Mouse (Mus musculus) CH12.LX (cell line): ENCODE measurements around the gene Fbln5. TPM values are rescaled to one million over a fixed set of nuclear protein-coding genes. Genes with fewer than 3 reads are reported as not detected.

Experiments used
- DNase-seq: peaks from one replicate; pipeline ENCODE4 v3.0.0-alpha.2; 2013; ENCODE audit errors: extremely low read depth
- H3K27ac ChIP-seq: 2 replicates; pipeline ENCODE4 v1.5.1; 2012; ENCODE audit warnings: low read depth, mild to moderate bottlenecking, control low read depth, moderate library complexity; ENCODE audit not compliant: insufficient read depth
- H3K27me3 ChIP-seq: replicated peaks from 2 replicates; pipeline ENCODE3; 2012; ENCODE audit warnings: inconsistent platforms
- H3K36me3 ChIP-seq, 2 experiments: replicated peaks in 1 of 2; 2 replicates each; pipeline versions ENCODE3 to v1.6.1; 2012; ENCODE audit warnings: inconsistent platforms in 1 of 2, low read length in 1 of 2, mild to moderate bottlenecking in 1 of 2, mixed read lengths in 1 of 2, moderate library complexity in 1 of 2; ENCODE audit not compliant: control insufficient read depth in 1 of 2, insufficient read depth in 1 of 2
- H3K4me1 ChIP-seq, 2 experiments: 2 replicates each; pipeline ENCODE4 v1.6.1; 2012; ENCODE audit warnings: inconsistent platforms in 1 of 2, moderate library complexity in 1 of 2; ENCODE audit not compliant: insufficient read depth in 2 of 2, control insufficient read depth in 1 of 2
- H3K4me2 ChIP-seq: 2 replicates; pipeline ENCODE4 v1.6.1; 2012; ENCODE audit warnings: low read depth, mild to moderate bottlenecking, control low read depth; ENCODE audit not compliant: poor library complexity, insufficient read depth, severe bottlenecking
- H3K4me3 ChIP-seq, 3 experiments: fragments of 150-350 bp in 1 of 3; sonication (generic) in 1 of 3; replicated peaks in 1 of 3; 2 replicates each; pipeline versions ENCODE3 to v1.5.1; 2011 to 2012; ENCODE audit warnings: low read depth in 2 of 3, low read length in 2 of 3, mild to moderate bottlenecking in 2 of 3, moderate library complexity in 2 of 3, control low read depth in 1 of 3, improper control_type of control experiment in 1 of 3, inconsistent platforms in 1 of 3, mixed read lengths in 1 of 3; ENCODE audit not compliant: poor library complexity in 1 of 3
- H3K79me2 ChIP-seq: replicated peaks from 2 replicates; pipeline ENCODE4 v1.6.1; 2012; ENCODE audit warnings: mild to moderate bottlenecking, moderate library complexity; ENCODE audit not compliant: control insufficient read depth, poor library complexity, insufficient read depth, severe bottlenecking; ENCODE audit errors: extremely low read depth
- H3K9ac ChIP-seq: 2 replicates; pipeline ENCODE4 v1.6.1; 2012; ENCODE audit warnings: low read depth, mild to moderate bottlenecking, control low read depth, moderate library complexity; ENCODE audit not compliant: insufficient read depth
- H3K9me3 ChIP-seq: replicated peaks from 2 replicates; pipeline ENCODE3; 2012; ENCODE audit warnings: low read length, inconsistent platforms, mixed read lengths
- BHLHE40 ChIP-seq: IDR thresholded peaks from 2 replicates; pipeline ENCODE4 v1.6.1; 2011; ENCODE audit warnings: mild to moderate bottlenecking, low read depth, low read length, improper control_type of control experiment
- CHD1 ChIP-seq: IDR thresholded peaks from 2 replicates; pipeline ENCODE4 v1.6.1; 2012; ENCODE audit warnings: low read depth, low read length, improper control_type of control experiment, inconsistent platforms
- CHD2 ChIP-seq: IDR thresholded peaks from 2 replicates; pipeline ENCODE4 v1.6.1; 2011; ENCODE audit warnings: low read length, improper control_type of control experiment
- CTCF ChIP-seq, 2 experiments: IDR thresholded peaks in 1 of 2; conservative IDR thresholded peaks in 1 of 2; 2 replicates each; pipeline ENCODE4 v1.5.1; 2011 to 2012; ENCODE audit warnings: low read depth in 2 of 2, low read length in 2 of 2, improper control_type of control experiment in 1 of 2, inconsistent platforms in 1 of 2, mild to moderate bottlenecking in 1 of 2, moderate library complexity in 1 of 2
- E2F4 ChIP-seq: IDR thresholded peaks from 2 replicates; pipeline ENCODE4 v1.6.1; 2011; ENCODE audit warnings: low read depth, low read length, improper control_type of control experiment; ENCODE audit not compliant: insufficient replicate concordance
- ELF1 ChIP-seq: IDR thresholded peaks from 2 replicates; pipeline ENCODE4 v1.6.1; 2014; ENCODE audit warnings: low read depth, mild to moderate bottlenecking, inconsistent platforms, low read length, improper control_type of control experiment
- EP300 ChIP-seq: IDR thresholded peaks from 2 replicates; pipeline ENCODE4 v1.6.1; 2011; ENCODE audit warnings: low read length, improper control_type of control experiment
- GABPA ChIP-seq: IDR thresholded peaks from 2 replicates; pipeline ENCODE4 v1.6.1; 2012; ENCODE audit warnings: low read depth, low read length, improper control_type of control experiment, inconsistent platforms; ENCODE audit not compliant: insufficient replicate concordance
- HCFC1 ChIP-seq: IDR thresholded peaks from 2 replicates; pipeline ENCODE4 v1.6.1; 2012; ENCODE audit warnings: low read depth, mild to moderate bottlenecking, inconsistent platforms, low read length, improper control_type of control experiment
- JUN ChIP-seq: IDR thresholded peaks from 2 replicates; pipeline ENCODE4 v1.6.1; 2011; ENCODE audit warnings: low read depth, mild to moderate bottlenecking, low read length, improper control_type of control experiment, moderate library complexity; ENCODE audit not compliant: insufficient read depth
- JUND ChIP-seq: conservative IDR thresholded peaks from 2 replicates; pipeline ENCODE4 v1.6.1; 2011; ENCODE audit warnings: low read depth, low read length, improper control_type of control experiment
- MAX ChIP-seq: IDR thresholded peaks from 2 replicates; pipeline ENCODE4 v1.6.1; 2011; ENCODE audit warnings: low read length, improper control_type of control experiment
- MEF2A ChIP-seq: IDR thresholded peaks from 2 replicates; pipeline ENCODE4 v1.6.1; 2014; ENCODE audit warnings: low read depth, mild to moderate bottlenecking, inconsistent platforms, low read length, improper control_type of control experiment, borderline replicate concordance
- NELFE ChIP-seq: IDR thresholded peaks from 2 replicates; pipeline ENCODE4 v1.6.1; 2011; ENCODE audit warnings: low read depth, low read length, improper control_type of control experiment
- NRF1 ChIP-seq: IDR thresholded peaks from 2 replicates; pipeline ENCODE4 v1.6.1; 2014; ENCODE audit warnings: low read depth, mild to moderate bottlenecking, inconsistent platforms, low read length, improper control_type of control experiment, moderate library complexity
- PAX5 ChIP-seq: IDR thresholded peaks from 2 replicates; pipeline ENCODE4 v1.6.1; 2012; ENCODE audit warnings: low read length, inconsistent platforms, mixed read lengths
- POLR2A ChIP-seq: IDR thresholded peaks from 2 replicates; pipeline ENCODE4 v1.6.1; 2011; ENCODE audit warnings: low read depth, mild to moderate bottlenecking, improper control_type of control experiment, low read length
- POLR2AphosphoS2 ChIP-seq: IDR thresholded peaks from 2 replicates; pipeline ENCODE4 v1.6.1; 2011; ENCODE audit warnings: low read depth, low read length, improper control_type of control experiment
- RAD21 ChIP-seq: IDR thresholded peaks from 2 replicates; pipeline ENCODE4 v1.6.1; 2011; ENCODE audit warnings: low read depth, mild to moderate bottlenecking, low read length, improper control_type of control experiment, moderate library complexity
- RCOR1 ChIP-seq: conservative IDR thresholded peaks from 2 replicates; pipeline ENCODE4 v1.6.1; 2012; ENCODE audit warnings: low read depth, mild to moderate bottlenecking, inconsistent platforms, low read length, improper control_type of control experiment
- SIN3A ChIP-seq: IDR thresholded peaks from 2 replicates; pipeline ENCODE4 v1.6.1; 2012; ENCODE audit warnings: low read length, improper control_type of control experiment, inconsistent platforms
- SMC3 ChIP-seq: IDR thresholded peaks from 2 replicates; pipeline ENCODE4 v1.6.1; 2011; ENCODE audit warnings: low read depth, low read length, improper control_type of control experiment
- TBP ChIP-seq: conservative IDR thresholded peaks from 2 replicates; pipeline ENCODE4 v1.6.1; 2011; ENCODE audit warnings: low read depth, low read length, improper control_type of control experiment
- TCF12 ChIP-seq: IDR thresholded peaks from 2 replicates; pipeline ENCODE4 v1.6.1; 2014; ENCODE audit warnings: low read depth, mild to moderate bottlenecking, inconsistent platforms, low read length, improper control_type of control experiment
- UBTF ChIP-seq: IDR thresholded peaks from 2 replicates; pipeline ENCODE4 v1.6.1; 2012; ENCODE audit warnings: low read depth, mild to moderate bottlenecking, inconsistent platforms, low read length, improper control_type of control experiment, moderate library complexity
- USF1 ChIP-seq: IDR thresholded peaks from 2 replicates; pipeline ENCODE4 v1.6.1; 2014; ENCODE audit warnings: low read depth, mild to moderate bottlenecking, inconsistent platforms, low read length, improper control_type of control experiment
- ZC3H11A ChIP-seq: IDR thresholded peaks from 2 replicates; pipeline ENCODE4 v1.6.1; 2012; ENCODE audit warnings: low read depth, mild to moderate bottlenecking, inconsistent platforms, low read length, improper control_type of control experiment
- ZKSCAN1 ChIP-seq: IDR thresholded peaks from 2 replicates; pipeline ENCODE4 v1.6.1; 2012; ENCODE audit warnings: low read depth, inconsistent platforms, low read length, improper control_type of control experiment, borderline replicate concordance
- ZMIZ1 ChIP-seq: IDR thresholded peaks from 2 replicates; pipeline ENCODE4 v1.6.1; 2012; ENCODE audit warnings: low read depth, mild to moderate bottlenecking, inconsistent platforms, low read length, improper control_type of control experiment
- dilution Hi-C: fragments of 300-500 bp; cut with MboI; formaldehyde crosslinking; loops from 2 replicates; pipeline ENCODE4 v1.14.3; 2020; ENCODE audit warnings: low sequenced_read_pairs; ENCODE audit not compliant: extremely low pct_unique_long_range_greater_than_20kb, extremely low pct_ligation_motif_present
- in situ Hi-C: fragments of 300-500 bp; cut with MboI; formaldehyde crosslinking; loops from 3 replicates; pipeline ENCODE4 v1.14.3; 2019; ENCODE audit warnings: low sequenced_read_pairs, low pct_ligation_motif_present, low pct_unique_long_range_greater_than_20kb, mixed read lengths
- polyA plus RNA-seq: library from polyadenylated mRNA; unstranded; fragments of >175 nt; gene quantifications from 2 replicates; pipeline ENCODE4 v1.2.1, GENCODE M21; 2012; ENCODE audit warnings: low read depth; ENCODE audit not compliant: insufficient read length
- total RNA-seq, 2 experiments: library from RNA; depleted of rRNA; stranded (reverse); fragments of 300-350 nt in 1 of 2; fragments of >200 nt in 1 of 2; gene quantifications; 2 replicates each; pipeline ENCODE4 v1.2.3; 2012 to 2014

Gene Fbln5
- total and polyA plus RNA-seq, 3 experiments, result 0.04 to 3.2 (median 0.11) TPM

DNA sequence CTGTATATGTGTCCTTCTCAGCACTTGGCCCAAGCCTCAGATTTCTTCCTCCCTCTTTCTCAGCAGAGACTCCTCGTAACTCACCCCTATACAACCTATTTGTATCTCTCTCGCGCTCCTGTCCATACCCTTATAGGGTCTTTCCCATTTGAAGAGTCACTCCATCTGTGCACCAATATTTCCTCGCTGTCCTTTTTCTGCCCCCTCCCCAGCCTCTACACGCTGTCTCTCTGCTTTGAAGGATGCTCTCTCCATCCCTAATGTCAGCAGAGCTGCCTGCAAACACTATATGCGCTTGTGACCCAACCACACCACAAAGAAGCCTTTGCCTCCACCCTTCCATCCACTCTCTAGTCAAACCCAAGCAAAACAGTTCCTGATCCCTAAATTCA is 14.3 kb upstream of the Fbln5 start:
- Histone ChIP-seq H3K4me1 (no peaks in the 10 kb centered on the region), H3K4me2 (no peak overlapping the region), H3K9me3 (no peaks in the 10 kb centered on the region), H3K4me3 (no peak overlapping the region), H3K9ac (no peak overlapping the region), H3K79me2 (no peaks in the 10 kb centered on the region), H3K27me3 (no peaks in the 10 kb centered on the region), H3K27ac (no peak overlapping the region), H3K36me3 (peaks cover 28 to 38% of the 10 kb centered on the region in 2 experiments)
- DNase-seq, result no peak
- TF ChIP-seq HCFC1 (no peak), MEF2A (no peak), JUN (no peak), BHLHE40 (no peak), PAX5 (no peak), NELFE (no peak), SIN3A (no peak), USF1 (no peak), EP300 (no peak), JUND (no peak), UBTF (no peak), SMC3 (no peak), TCF12 (no peak), TBP (no peak), RCOR1 (no peak), ZC3H11A (no peak), ELF1 (no peak), POLR2A (no peak), RAD21 (no peak)
- in situ Hi-C loops, result no loop called here
- dilution Hi-C loops, result no loop called here

DNA sequence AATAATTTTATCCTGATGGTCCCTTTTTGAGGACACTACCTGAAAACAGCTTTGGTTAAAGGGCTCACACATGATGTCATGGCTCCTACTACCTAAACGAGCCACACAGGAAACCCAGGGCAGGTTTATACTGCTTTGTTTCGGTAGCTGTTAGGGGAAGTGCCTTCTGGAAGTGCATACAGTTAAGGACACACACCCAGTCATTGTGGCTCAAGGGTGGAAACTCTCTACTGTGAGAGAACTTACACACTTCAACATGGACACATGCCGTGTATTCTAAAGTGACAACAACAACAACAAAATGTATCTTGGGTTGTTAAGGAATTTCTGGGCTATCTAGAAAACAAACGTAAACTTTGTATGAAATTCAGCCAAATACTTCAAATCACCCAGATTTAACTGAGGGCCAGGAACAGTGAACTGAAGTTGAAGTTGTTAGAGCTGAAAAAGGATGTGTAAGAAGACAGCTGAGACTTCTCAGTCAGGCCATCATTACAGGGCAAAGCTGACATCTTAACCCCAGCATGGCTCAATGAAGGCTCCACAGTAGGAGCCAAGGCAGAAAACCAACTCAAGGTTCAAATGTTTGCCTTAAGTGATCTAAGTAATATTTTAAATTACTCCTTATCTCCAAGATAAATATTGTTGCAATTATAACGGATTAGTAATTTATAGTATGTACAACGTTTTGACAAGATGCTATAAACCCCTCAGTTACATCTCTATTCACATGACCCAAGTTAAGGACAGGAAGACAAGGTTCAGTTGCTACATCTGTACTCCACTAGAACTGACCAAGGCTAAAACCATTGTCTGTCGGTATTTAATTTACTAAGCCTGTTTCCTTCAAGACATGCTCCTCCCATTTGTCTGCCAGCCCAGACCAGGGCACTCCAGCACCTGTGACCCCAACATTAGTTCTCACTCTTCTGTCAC is 13.6 kb upstream of the Fbln5 start:
- in situ Hi-C loops (no loop called here), dilution Hi-C loops (no loop called here)
- Histone ChIP-seq H3K4me1 (no peaks in the 10 kb centered on the region), H3K4me3 (no peak overlapping the region), H3K27me3 (no peaks in the 10 kb centered on the region), H3K9ac (no peak overlapping the region), H3K4me2 (no peak overlapping the region), H3K79me2 (no peaks in the 10 kb centered on the region), H3K27ac (no peak overlapping the region), H3K9me3 (no peaks in the 10 kb centered on the region), H3K36me3 (peaks cover 22 to 31% of the 10 kb centered on the region in 2 experiments)
- no peak for DNase-seq
- TF ChIP-seq BHLHE40 (no peak), E2F4 (no peak), PAX5 (no peak), NRF1 (no peak), ZKSCAN1 (no peak), CHD2 (no peak), CTCF (conservative IDR thresholded peaks at IDR 0.05 in 1 of 2, IDR thresholded peaks at IDR 0.05 in 1 of 2; ENCODE audit: low read depth in 2 of 2, low read length in 2 of 2) (no peak), ZMIZ1 (no peak), GABPA (no peak), UBTF (no peak), EP300 (no peak), CHD1 (no peak), MAX (no peak), POLR2AphosphoS2 (no peak; the same call in none of the 2 replicates), MEF2A (no peak), NELFE (no peak), SMC3 (no peak)
